Mouse (Mus musculus): ENCODE measurements around the gene Serpina3a.

Serpina3a gene

GRCm38 (mm10) chr12:104143286-104143685 lies 30.8 kb downstream of the Serpina3a start:
- DNase-seq (ENCODE audit: low spot score), result no peak

GRCm38 (mm10) chr12:104145571-104145970 lies 33.0 kb downstream of the Serpina3a start:
- no peak for DNase-seq (ENCODE audit: low spot score)

- no peak for DNase-seq (ENCODE audit: low spot score)
Observed at GRCm38 (mm10) chr12:104151989-104152388, 39.5 kb downstream of the Serpina3a start.

GRCm38 (mm10) chr12:104153041-104153645 lies 40.6 kb downstream of the Serpina3a start:
- no peak for DNase-seq (ENCODE audit: low spot score)

- no peak for DNase-seq (ENCODE audit: low spot score)
Observed at GRCm38 (mm10) chr12:104153656-104154055, 41.1 kb downstream of the Serpina3a start, which contains the start of gene Serpina3c. Gene Serpina3c, minus strand, starts transcription at chr12:104153870.

All from urinary bladder, postnatal 14 days (tissue).